Mouse (Mus musculus): ENCODE measurements around the gene A430078G23Rik.

GRCm38 (mm10) chr8:3428426-3428825 is 75.2 kb downstream of the A430078G23Rik start:
- TF ChIP-seq CTCF (IDR thresholded peaks at IDR 0.05 in 2 of 3, conservative IDR thresholded peaks at IDR 0.05 in 1 of 3; ENCODE audit: control insufficient read depth in 1 of 3, insufficient read depth in 1 of 3, low read depth in 2 of 3, low read length in 3 of 3, poor library complexity in 1 of 3, severe bottlenecking in 1 of 3) (no peak), EP300 (IDR thresholded peaks at IDR 0.05; ENCODE audit: low read depth in 1 of 2, low read length in 2 of 2) (no peak), MAX (IDR thresholded peaks at IDR 0.05; ENCODE audit: low read length) (no peak), MAFK (IDR thresholded peaks at IDR 0.05; ENCODE audit: borderline replicate concordance, low read depth, low read length) (no peak)
